In genomic region chr17:24895571-24896240, GRCm38 (mm10) we compare ENCODE assay signal across 7 mouse cellular contexts. TPM values are rescaled to one million over a fixed set of nuclear protein-coding genes. Genes with fewer than 3 reads are reported as not detected.
DNase-seq lines count a peak whose midpoint lies in the region; ATAC-seq lines count a peak whose summit lies in the region.

No protein-coding gene starts in this region.

- no peaks in the 10 kb centered on the region for H3K27me3 ChIP-seq in neural tube, embryonic 11.5 days (ENCODE audit: control insufficient read depth, insufficient read depth, low read length)
- no peaks in the 10 kb centered on the region for H3K27me3 ChIP-seq in hindbrain, embryonic 11.5 days (ENCODE audit: control insufficient read depth, insufficient read depth, low read length)
- no peaks in the 10 kb centered on the region for H3K27me3 ChIP-seq in midbrain, embryonic 13.5 days

- DNase-seq in neural tube, embryonic 11.5 days (ENCODE audit: low spot score) = no peak
- DNase-seq in neural tube, embryonic 10.5 days (ENCODE audit: extremely low spot score, low spot score) = no peak
- peak; percentile 24 for DNase-seq in c-Kit-positive CD71-positive TER-119-negative erythroid progenitor cells, embryonic 14.5 days (ENCODE audit: low read depth)
- DNase-seq in hindbrain, embryonic 11.5 days (ENCODE audit: low spot score) = no peak
- DNase-seq in left cerebral cortex, postnatal 4 days = no peak
- no peak for DNase-seq in cerebellum, adult 18-20 months

- peak overlapping the region; percentile 88 for H3K4me3 ChIP-seq in neural tube, embryonic 11.5 days (ENCODE audit: low read depth, low read length)
- peak overlapping the region; percentile 82 for H3K4me3 ChIP-seq in hindbrain, embryonic 11.5 days (ENCODE audit: low read depth, low read length)
- peak overlapping the region; percentile 89 for H3K4me3 ChIP-seq in midbrain, embryonic 13.5 days (replicated peaks)

- peak overlapping the region; percentile 87 for H3K9ac ChIP-seq in neural tube, embryonic 11.5 days (ENCODE audit: low read length)
- peak overlapping the region; percentile 87 for H3K9ac ChIP-seq in hindbrain, embryonic 11.5 days (ENCODE audit: low read depth, low read length)
- H3K9ac ChIP-seq in midbrain, embryonic 13.5 days (replicated peaks) = peak overlapping the region; percentile 95

- H3K4me2 ChIP-seq in neural tube, embryonic 11.5 days (ENCODE audit: low read depth) = peak overlapping the region; percentile 99
- H3K4me2 ChIP-seq in hindbrain, embryonic 11.5 days (replicated peaks; ENCODE audit: low read depth, low read length) = peak overlapping the region; percentile 77
- peak overlapping the region; percentile 90 for H3K4me2 ChIP-seq in midbrain, embryonic 13.5 days (replicated peaks)

- H3K4me1 ChIP-seq in neural tube, embryonic 11.5 days (ENCODE audit: control insufficient read depth, insufficient read depth, low read length) = peaks cover 24% of the 10 kb centered on the region
- H3K4me1 ChIP-seq in hindbrain, embryonic 11.5 days (replicated peaks; ENCODE audit: control insufficient read depth, insufficient read depth, low read length) = peaks cover 5% of the 10 kb centered on the region; the same call in 1 of the 2 replicates
- H3K4me1 ChIP-seq in midbrain, embryonic 13.5 days (replicated peaks) = peaks cover 46% of the 10 kb centered on the region

- peak; percentile 5; the same call in 1 of the 2 replicates for ATAC-seq in neural tube, embryonic 11.5 days (ENCODE audit: insufficient read depth, low FRiP score, low TSS enrichment)
- ATAC-seq in hindbrain, embryonic 11.5 days (ENCODE audit: low FRiP score) = no peak
- no peak for ATAC-seq in midbrain, embryonic 13.5 days

- intact Hi-C loops in left cerebral cortex, postnatal 4 days (cut with DNase I) = no loop called here

- no peaks in the 10 kb centered on the region for H3K9me3 ChIP-seq in neural tube, embryonic 11.5 days (ENCODE audit: control insufficient read depth, low read length)
- no peaks in the 10 kb centered on the region for H3K9me3 ChIP-seq in hindbrain, embryonic 11.5 days (ENCODE audit: control insufficient read depth, low read length)
- no peaks in the 10 kb centered on the region for H3K9me3 ChIP-seq in midbrain, embryonic 13.5 days

- 11% methylated on average over 23 of the region's 23 CpGs for WGBS in neural tube, embryonic 11.5 days
- WGBS in hindbrain, embryonic 11.5 days = 12% methylated on average over 23 of the region's 23 CpGs
- WGBS in midbrain, embryonic 13.5 days = 10% methylated on average over 23 of the region's 23 CpGs

- H3K36me3 ChIP-seq in neural tube, embryonic 11.5 days (ENCODE audit: control insufficient read depth, insufficient read depth, low read length) = peaks cover 27% of the 10 kb centered on the region
- peaks cover 21% of the 10 kb centered on the region for H3K36me3 ChIP-seq in hindbrain, embryonic 11.5 days (ENCODE audit: control insufficient read depth, insufficient read depth, low read length)
- peaks cover 69% of the 10 kb centered on the region for H3K36me3 ChIP-seq in midbrain, embryonic 13.5 days

- H3K27ac ChIP-seq in neural tube, embryonic 11.5 days (ENCODE audit: low read depth, low read length) = no peak overlapping the region
- peak overlapping the region; percentile 78 for H3K27ac ChIP-seq in hindbrain, embryonic 11.5 days (ENCODE audit: low read depth, low read length)
- H3K27ac ChIP-seq in midbrain, embryonic 13.5 days = peak overlapping the region; percentile 87

RNA-seq across cellular contexts. Expression of gene Nme3, which starts 0.6 kb away (rescaled TPM):
- 38.4 and 57.1 TPM in 2 replicates for polyA plus RNA-seq in neural tube, embryonic 11.5 days (2014; fragmentation: Nextera tagmentation; extraction: Ambion mirVana)
- 45.9 and 49.7 TPM in 2 replicates for polyA plus RNA-seq in hindbrain, embryonic 11.5 days (2014; fragmentation: Nextera tagmentation; extraction: Ambion mirVana)
- 74.1 and 76.8 TPM in 2 replicates for polyA plus RNA-seq in midbrain, embryonic 13.5 days (2015; fragmentation: Nextera tagmentation; extraction: Ambion mirVana)
- total RNA-seq in left cerebral cortex, postnatal 4 days (2021) = 10 to 100 TPM; 38.7 to 43.0 TPM

RNA-seq across cellular contexts. Expression of gene Mrps34, which starts 0.8 kb away (rescaled TPM):
- 75.3 and 81.6 TPM in 2 replicates for polyA plus RNA-seq in neural tube, embryonic 11.5 days (2014; fragmentation: Nextera tagmentation; extraction: Ambion mirVana)
- 70.5 and 73.3 TPM in 2 replicates for polyA plus RNA-seq in hindbrain, embryonic 11.5 days (2014; fragmentation: Nextera tagmentation; extraction: Ambion mirVana)
- polyA plus RNA-seq in midbrain, embryonic 13.5 days (2015; fragmentation: Nextera tagmentation; extraction: Ambion mirVana) = 73.0 and 82.3 TPM in 2 replicates
- 10 to 100 TPM; 48.9 to 50.0 TPM for total RNA-seq in left cerebral cortex, postnatal 4 days (2021)

RNA-seq across cellular contexts. Expression of gene Eme2, which starts 0.8 kb away (rescaled TPM):
- 28.9 and 29.7 TPM in 2 replicates for polyA plus RNA-seq in neural tube, embryonic 11.5 days (2014; fragmentation: Nextera tagmentation; extraction: Ambion mirVana)
- 22.7 and 24.2 TPM in 2 replicates for polyA plus RNA-seq in hindbrain, embryonic 11.5 days (2014; fragmentation: Nextera tagmentation; extraction: Ambion mirVana)
- polyA plus RNA-seq in midbrain, embryonic 13.5 days (2015; fragmentation: Nextera tagmentation; extraction: Ambion mirVana) = 36.8 and 38.4 TPM in 2 replicates
- 10 to 100 TPM; 36.2 to 36.4 TPM for total RNA-seq in left cerebral cortex, postnatal 4 days (2021)

RNA-seq across cellular contexts. Expression of gene Spsb3, which starts 9.3 kb away (rescaled TPM):
- 45.2 and 49.6 TPM in 2 replicates for polyA plus RNA-seq in neural tube, embryonic 11.5 days (2014; fragmentation: Nextera tagmentation; extraction: Ambion mirVana)
- 43.4 and 46.5 TPM in 2 replicates for polyA plus RNA-seq in hindbrain, embryonic 11.5 days (2014; fragmentation: Nextera tagmentation; extraction: Ambion mirVana)
- 71.7 and 74.7 TPM in 2 replicates for polyA plus RNA-seq in midbrain, embryonic 13.5 days (2015; fragmentation: Nextera tagmentation; extraction: Ambion mirVana)
- total RNA-seq in left cerebral cortex, postnatal 4 days (2021) = 10 to 100 TPM; 43.6 to 46.0 TPM

RNA-seq across cellular contexts. Expression of gene Nubp2, which starts 9.6 kb away (rescaled TPM):
- 82.3 and 88.8 TPM in 2 replicates for polyA plus RNA-seq in neural tube, embryonic 11.5 days (2014; fragmentation: Nextera tagmentation; extraction: Ambion mirVana)
- 77.6 and 84.2 TPM in 2 replicates for polyA plus RNA-seq in hindbrain, embryonic 11.5 days (2014; fragmentation: Nextera tagmentation; extraction: Ambion mirVana)
- polyA plus RNA-seq in midbrain, embryonic 13.5 days (2015; fragmentation: Nextera tagmentation; extraction: Ambion mirVana) = 68.2 and 75.3 TPM in 2 replicates
- 10 to 100 TPM; 35.9 to 39.3 TPM for total RNA-seq in left cerebral cortex, postnatal 4 days (2021)
